Mouse (Mus musculus) heart, embryonic 14.5 days (tissue): ENCODE measurements around the gene Ifna2. TPM values are rescaled to one million over a fixed set of nuclear protein-coding genes. Genes with fewer than 3 reads are reported as not detected.

ENCODE experiments used
- ATAC-seq: fragments of 200-750 bp; cut with Nextera tagmentation; 2 replicates; pipeline ENCODE4 v1.8.0; 2017; ENCODE audit warnings: low read depth, moderate TSS enrichment; ENCODE audit not compliant: insufficient number of reproducible peaks, insufficient read depth, low FRiP score
- H3K27ac ChIP-seq, 2 experiments: fragments of 200-500 bp in 1 of 2; fragments of 300-500 bp in 1 of 2; sonication (generic) in 1 of 2; replicated peaks in 1 of 2; 2 replicates each; pipeline ENCODE4 v1.5.1; 2012 to 2014; ENCODE audit warnings: low read depth in 2 of 2, low read length in 2 of 2, control low read depth in 1 of 2, mild to moderate bottlenecking in 1 of 2, mixed read lengths in 1 of 2; ENCODE audit not compliant: control insufficient read depth in 1 of 2, insufficient read depth in 1 of 2
- H3K27me3 ChIP-seq: fragments of 300-500 bp; sonication (generic); 2 replicates; pipeline ENCODE4 v1.6.1; 2014; ENCODE audit warnings: mild to moderate bottlenecking, low read length, control low read depth; ENCODE audit not compliant: control insufficient read depth, insufficient read depth
- H3K36me3 ChIP-seq: fragments of 300-500 bp; sonication (generic); 2 replicates; pipeline ENCODE4 v1.6.1; 2014; ENCODE audit warnings: mild to moderate bottlenecking, control low read depth, low read length, mixed read lengths; ENCODE audit not compliant: control insufficient read depth, insufficient read depth
- H3K4me1 ChIP-seq, 2 experiments: fragments of 200-500 bp in 1 of 2; fragments of 300-500 bp in 1 of 2; sonication (generic) in 1 of 2; 2 replicates each; pipeline ENCODE4 v1.6.1; 2012 to 2014; ENCODE audit warnings: low read length in 2 of 2, control low read depth in 1 of 2, mixed read lengths in 1 of 2; ENCODE audit not compliant: control insufficient read depth in 2 of 2, insufficient read depth in 2 of 2
- H3K4me2 ChIP-seq: fragments of 300-500 bp; sonication (generic); 2 replicates; pipeline ENCODE4 v1.6.1; 2014; ENCODE audit warnings: mild to moderate bottlenecking, low read length
- H3K4me3 ChIP-seq, 2 experiments: fragments of 200-500 bp in 1 of 2; fragments of 300-500 bp in 1 of 2; sonication (generic) in 1 of 2; 2 replicates each; pipeline ENCODE4 v1.5.1; 2012 to 2014; ENCODE audit warnings: low read length in 2 of 2, mild to moderate bottlenecking in 2 of 2, control low read depth in 1 of 2, low read depth in 1 of 2, moderate library complexity in 1 of 2; ENCODE audit not compliant: control insufficient read depth in 1 of 2, insufficient read depth in 1 of 2
- H3K9ac ChIP-seq: fragments of 300-500 bp; sonication (generic); 2 replicates; pipeline ENCODE4 v1.6.1; 2014; ENCODE audit warnings: mild to moderate bottlenecking, low read length
- H3K9me3 ChIP-seq: fragments of 300-500 bp; sonication (generic); 2 replicates; pipeline ENCODE4 v1.6.1; 2016; ENCODE audit warnings: low read length, control low read depth; ENCODE audit not compliant: control insufficient read depth
- WGBS: fragments of 180-500 bp; shearing (Covaris S2); extraction: QIAGEN DNeasy Blood & Tissue Kit; methylation state at CpG from one replicate; pipeline ENCODE4 v1.1.7; 2014; 5-methylcytosine and 5-hydroxymethylcytosine counted together
- polyA plus RNA-seq: library from polyadenylated mRNA; unstranded; fragments of >200 nt; fragmentation: Nextera tagmentation; extraction: Ambion mirVana; gene quantifications from 2 replicates; pipeline ENCODE4 v1.2.1, GENCODE M21; 2014

Gene Ifna2
- polyA plus RNA-seq, 1 experiment from 2014 or later, result not detected

GRCm38 (mm10) chr4:88653644-88654043, 30.1 kb downstream of the Ifna2 start:
- Histone ChIP-seq H3K27ac (no peak overlapping the region), H3K27me3 (no peaks in the 10 kb centered on the region)
- 73% methylated on average over 3 of the region's 3 CpGs for WGBS

GRCm38 (mm10) chr4:88644359-88644758, 39.4 kb downstream of the Ifna2 start, which contains the start of gene Ifna13:
Gene Ifna13, minus strand, starts transcription at chr4:88644459.
- Histone ChIP-seq H3K27me3 (no peaks in the 10 kb centered on the region), H3K4me1 (no peaks in the 10 kb centered on the region), H3K9ac (no peak within 1 kb of the TSS), H3K9me3 (no peaks in the 10 kb centered on the region), H3K36me3 (no peaks in the 10 kb centered on the region), H3K27ac (no peak within 1 kb of the TSS), H3K4me2 (no peak within 1 kb of the TSS), H3K4me3 (no peak within 1 kb of the TSS)
- WGBS, result 53% methylated on average over 2 of the region's 2 CpGs
- ATAC-seq, result no peak

More at GRCm38 (mm10) chr4:88653644-88654043, 30.1 kb downstream of the Ifna2 start:
- no peaks in the 10 kb centered on the region for H3K9me3 ChIP-seq
- H3K4me2 ChIP-seq, result no peak overlapping the region
- no peaks in the 10 kb centered on the region for H3K4me1 ChIP-seq
- H3K9ac ChIP-seq, result no peak overlapping the region
- H3K4me3 ChIP-seq, result no peak overlapping the region
- no peaks in the 10 kb centered on the region for H3K36me3 ChIP-seq
- no peak for ATAC-seq

- Histone ChIP-seq H3K36me3 (no peaks in the 10 kb centered on the region), H3K27me3 (no peaks in the 10 kb centered on the region), H3K4me3 (no peak overlapping the region), H3K9ac (no peak overlapping the region), H3K9me3 (no peaks in the 10 kb centered on the region), H3K27ac (no peak overlapping the region), H3K4me1 (no peaks in the 10 kb centered on the region), H3K4me2 (no peak overlapping the region)
- 47% methylated on average over 2 of the region's 2 CpGs for WGBS
- no peak for ATAC-seq
Observed at GRCm38 (mm10) chr4:88642526-88642925, 41.2 kb downstream of the Ifna2 start.

GRCm38 (mm10) chr4:88641077-88641831, 42.5 kb downstream of the Ifna2 start:
- H3K4me3 ChIP-seq, result peak overlapping the region; percentile 51 to 61
- peak overlapping the region; percentile 65 for H3K4me2 ChIP-seq
- peak overlapping the region; percentile 68 for H3K9ac ChIP-seq
- 22% methylated on average over 11 of the region's 11 CpGs for WGBS
- no peaks in the 10 kb centered on the region for H3K9me3 ChIP-seq
- H3K4me1 ChIP-seq, result no peaks in the 10 kb centered on the region
- ATAC-seq, result peak; percentile 95
- no peaks in the 10 kb centered on the region for H3K27me3 ChIP-seq
- no peaks in the 10 kb centered on the region for H3K36me3 ChIP-seq
- peak overlapping the region in 1 of 2 experiments; percentile 14; a peak in 1 of 4 replicates for H3K27ac ChIP-seq

DNA sequence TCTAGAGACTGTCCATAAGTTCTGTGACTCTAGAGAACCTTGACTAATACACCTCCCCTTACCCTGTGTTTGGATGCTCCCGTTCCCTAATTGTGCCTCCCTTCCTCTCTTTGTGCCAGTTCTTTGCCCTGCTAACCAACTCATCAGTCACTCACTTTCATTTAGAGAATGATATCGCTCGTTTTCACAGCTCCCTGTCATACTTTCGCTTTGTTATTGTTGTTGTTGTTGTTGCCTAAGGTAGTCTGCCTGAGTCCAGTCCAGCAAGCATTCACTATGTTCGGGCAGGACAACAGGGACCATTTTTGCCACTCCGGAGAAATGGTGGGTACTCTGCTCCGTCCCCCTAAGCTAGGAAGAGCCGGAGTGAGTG, 43.0 kb downstream of the Ifna2 start:
- H3K27ac ChIP-seq, result no peak overlapping the region
- WGBS, result 52% methylated on average over 8 of the region's 8 CpGs
- no peak for ATAC-seq
- H3K36me3 ChIP-seq, result no peaks in the 10 kb centered on the region
- H3K4me2 ChIP-seq, result peak overlapping the region; percentile 65
- H3K27me3 ChIP-seq, result no peaks in the 10 kb centered on the region
- H3K4me1 ChIP-seq, result no peaks in the 10 kb centered on the region
- no peaks in the 10 kb centered on the region for H3K9me3 ChIP-seq
- H3K4me3 ChIP-seq, result peak overlapping the region; percentile 51 to 61
- peak overlapping the region; percentile 68 for H3K9ac ChIP-seq

DNA sequence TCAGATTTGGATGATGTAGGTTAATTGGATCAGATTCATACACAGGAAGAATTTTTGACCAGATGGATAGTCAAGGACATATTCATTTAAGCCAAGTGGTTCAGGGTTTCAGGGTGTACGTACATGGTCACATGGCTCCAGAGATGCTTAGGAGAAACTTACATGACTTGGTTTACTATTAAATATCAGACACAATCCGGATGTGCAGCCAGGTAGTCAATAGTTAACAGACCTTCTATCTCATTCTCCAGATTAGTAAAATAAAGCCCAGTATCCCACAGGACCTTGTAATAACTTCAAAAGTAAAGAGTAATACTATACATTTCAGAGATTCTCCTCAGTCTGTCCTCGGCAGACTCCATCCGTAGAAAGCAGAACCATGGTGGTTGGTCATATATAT, 49.4 kb downstream of the Ifna2 start, which contains the start of gene C87499:
TSS of gene C87499 (minus strand) at position 101 of the 400 bp plus-strand sequence.
- WGBS, result 82% methylated on average over 4 of the region's 4 CpGs
- no peak within 1 kb of the TSS for H3K4me3 ChIP-seq

More for the DNA sequence above, 49.4 kb downstream of the Ifna2 start, which contains the start of gene C87499:
- ATAC-seq, result no peak
- Histone ChIP-seq H3K36me3 (no peaks in the 10 kb centered on the region), H3K9ac (no peak within 1 kb of the TSS), H3K4me1 (no peaks in the 10 kb centered on the region), H3K27me3 (no peaks in the 10 kb centered on the region), H3K4me2 (no peak within 1 kb of the TSS), H3K9me3 (no peaks in the 10 kb centered on the region), H3K27ac (no peak within 1 kb of the TSS)
